Mouse (Mus musculus): Measurements from ENCODE around the gene Srrd.

DNA sequence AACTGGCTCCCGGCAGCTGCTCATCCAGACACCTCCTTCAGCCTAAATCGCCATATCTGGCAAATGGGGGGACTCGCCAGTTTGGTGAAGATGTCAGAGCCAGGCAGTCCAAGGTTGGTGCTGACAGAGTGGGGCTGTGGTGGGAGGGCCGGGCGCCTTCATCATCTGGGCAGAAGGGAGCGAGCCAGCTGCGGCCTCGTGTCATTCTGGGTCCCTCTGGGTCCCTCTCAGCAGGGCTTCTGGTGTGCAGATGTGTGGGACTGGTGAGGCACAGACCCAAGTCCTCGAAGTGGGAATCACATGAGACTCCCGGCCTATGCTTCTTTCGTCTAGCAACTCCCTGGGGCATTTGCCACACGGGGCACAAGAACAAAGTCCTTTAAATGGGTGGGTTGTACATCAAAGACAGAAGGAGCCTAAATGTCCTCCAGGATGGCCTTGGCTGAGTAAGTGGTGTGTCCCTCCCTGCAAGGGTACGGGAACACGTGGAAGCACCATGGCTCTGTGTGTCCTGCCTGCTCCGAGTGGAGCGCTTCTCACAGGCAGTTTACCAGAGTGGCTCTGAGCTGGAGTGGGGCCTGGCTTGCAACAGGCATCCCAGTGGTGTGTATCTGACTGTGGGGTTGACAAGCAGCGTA lies 50.4 kb downstream of the Srrd start:
- TF ChIP-seq POLR2A (IDR thresholded peaks at IDR 0.05; ENCODE audit: borderline replicate concordance, extremely low read depth, low read depth, low read length) (no peak), CTCF (IDR thresholded peaks at IDR 0.05; ENCODE audit: insufficient read depth, low read length) (no peak)
